Mouse (Mus musculus): ENCODE results near the gene Acot7.
A peak's percentile ranks its signal among the peaks of the same experiment; 100 is the strongest.

Acot7 gene

GRCm38 (mm10) chr4:152151451-152151965, 26.4 kb upstream of the Acot7 start:
- DNase-seq (ENCODE audit: low spot score in 2 of 2): no peak

GRCm38 (mm10) chr4:152151966-152152544, 25.9 kb upstream of the Acot7 start, which contains the start of gene Espn:
TSS of gene Espn (minus strand) at chr4:152152371.
- no peak for DNase-seq (ENCODE audit: low spot score in 2 of 2)

GRCm38 (mm10) chr4:152153771-152154177, 24.2 kb upstream of the Acot7 start:
- peak in 1 of 2 experiments; percentile 79 for DNase-seq (ENCODE audit: low spot score in 2 of 2)

DNA sequence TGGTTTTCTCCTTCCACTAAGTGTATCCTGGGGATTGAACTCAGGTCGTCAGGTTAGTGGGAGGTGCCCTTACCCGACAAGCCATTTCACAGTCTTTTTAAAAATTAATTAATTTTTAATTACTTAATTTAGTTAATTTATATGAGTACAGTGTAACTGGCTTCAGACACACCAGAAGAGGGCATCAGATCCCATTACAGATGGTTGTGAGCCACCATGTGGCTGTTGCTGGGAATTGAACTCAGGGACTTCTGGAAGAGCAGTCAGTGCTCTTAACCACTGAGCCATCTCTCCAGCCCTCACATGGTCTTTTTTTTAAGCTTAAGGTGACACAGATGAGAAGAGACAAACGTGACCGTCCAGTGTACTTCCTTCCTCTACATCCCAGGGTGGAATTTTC, 22.9 kb upstream of the Acot7 start:
- DNase-seq (ENCODE audit: low spot score in 2 of 2): no peak

- peak in 1 of 2 experiments; percentile 59 for DNase-seq (ENCODE audit: low spot score in 2 of 2)
These were observed 20.0 kb upstream of the Acot7 start for GRCm38 (mm10) chr4:152157779-152158584.

DNA sequence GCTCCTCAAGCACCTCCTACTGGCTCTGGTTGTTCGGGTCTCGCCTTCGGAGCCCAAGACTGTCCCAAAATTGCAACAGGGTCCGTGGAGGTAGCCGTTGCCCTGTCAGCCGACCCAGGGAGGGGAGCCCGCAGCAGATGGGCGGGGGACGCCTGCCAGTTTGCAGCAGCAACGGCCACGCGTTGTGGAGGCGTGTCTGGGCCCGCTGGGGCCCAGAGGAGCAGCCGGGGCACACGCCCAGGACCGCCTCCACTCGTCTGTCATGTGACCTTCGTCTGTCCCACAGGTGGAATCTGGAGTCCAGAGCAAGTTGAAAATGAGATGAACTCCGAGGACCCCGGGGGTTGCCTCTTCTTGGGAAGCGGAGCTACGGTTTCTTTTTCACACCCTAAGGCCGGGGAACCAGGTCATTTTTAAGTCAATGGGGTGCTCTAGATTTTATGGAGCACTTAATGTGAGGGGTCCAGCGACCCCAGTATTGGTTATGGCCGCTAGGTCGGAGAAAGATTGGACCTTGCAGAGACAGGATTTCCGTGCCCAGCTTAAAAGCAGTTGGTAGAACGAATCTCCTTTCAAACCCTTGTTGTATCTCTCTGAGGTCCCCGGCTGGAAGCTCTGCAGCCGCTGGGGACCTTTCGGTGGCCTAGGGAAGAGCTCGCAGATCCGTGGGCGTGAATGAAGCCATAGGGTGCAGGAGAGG, 19.2 kb upstream of the Acot7 start, which contains the start of gene Hes2:
Hes2 (plus strand) TSS at position 283 of the 700 bp plus-strand sequence.
- no peak for DNase-seq (ENCODE audit: low spot score in 2 of 2)

DNA sequence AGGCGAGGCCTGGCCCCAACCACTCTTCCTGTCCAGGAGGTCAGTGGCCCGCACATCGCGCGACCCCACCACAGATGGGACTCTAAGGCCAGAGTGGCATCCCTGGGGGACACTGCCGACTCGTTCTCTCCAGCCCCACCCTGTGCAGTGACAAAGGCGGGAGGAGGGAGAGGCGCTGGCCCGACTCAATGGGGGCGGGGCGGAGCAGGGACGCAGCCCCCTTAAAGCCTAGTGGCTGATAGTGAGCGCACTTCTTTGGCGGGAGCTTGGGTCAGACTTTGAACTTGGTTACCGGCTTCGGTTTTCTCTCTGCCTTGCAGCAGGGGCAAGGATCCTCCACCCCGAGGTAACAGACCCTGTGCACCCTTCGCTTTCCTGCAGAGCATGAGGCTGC, 18.7 kb upstream of the Acot7 start:
- no peak for DNase-seq (ENCODE audit: low spot score in 2 of 2)

DNA sequence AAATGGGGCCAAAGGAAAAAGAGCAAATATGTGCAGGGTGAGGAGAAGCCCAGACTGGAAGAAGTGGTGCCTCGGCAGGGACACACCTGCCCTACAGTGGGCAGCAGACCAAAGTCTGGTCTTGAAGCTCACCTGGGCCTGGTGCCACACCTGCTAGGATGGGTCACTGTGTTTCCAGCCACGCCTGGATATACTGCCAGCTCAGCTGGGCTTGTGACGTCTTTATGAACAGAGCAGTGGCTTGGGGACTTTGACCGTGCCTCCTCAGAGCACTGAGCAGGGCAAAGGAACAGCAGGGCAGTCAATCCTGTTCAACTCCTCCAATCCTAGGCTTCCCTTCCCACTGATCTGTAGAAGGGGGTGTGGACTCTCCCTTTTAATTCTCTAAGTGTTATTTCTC, 17.2 kb upstream of the Acot7 start:
- no peak for DNase-seq (ENCODE audit: low spot score in 2 of 2)

GRCm38 (mm10) chr4:152161601-152162000, 16.3 kb upstream of the Acot7 start:
- no peak for DNase-seq (ENCODE audit: low spot score in 2 of 2)

- no peak for DNase-seq (ENCODE audit: low spot score in 2 of 2)
These were observed 15.2 kb upstream of the Acot7 start for GRCm38 (mm10) chr4:152162748-152163147.

DNA sequence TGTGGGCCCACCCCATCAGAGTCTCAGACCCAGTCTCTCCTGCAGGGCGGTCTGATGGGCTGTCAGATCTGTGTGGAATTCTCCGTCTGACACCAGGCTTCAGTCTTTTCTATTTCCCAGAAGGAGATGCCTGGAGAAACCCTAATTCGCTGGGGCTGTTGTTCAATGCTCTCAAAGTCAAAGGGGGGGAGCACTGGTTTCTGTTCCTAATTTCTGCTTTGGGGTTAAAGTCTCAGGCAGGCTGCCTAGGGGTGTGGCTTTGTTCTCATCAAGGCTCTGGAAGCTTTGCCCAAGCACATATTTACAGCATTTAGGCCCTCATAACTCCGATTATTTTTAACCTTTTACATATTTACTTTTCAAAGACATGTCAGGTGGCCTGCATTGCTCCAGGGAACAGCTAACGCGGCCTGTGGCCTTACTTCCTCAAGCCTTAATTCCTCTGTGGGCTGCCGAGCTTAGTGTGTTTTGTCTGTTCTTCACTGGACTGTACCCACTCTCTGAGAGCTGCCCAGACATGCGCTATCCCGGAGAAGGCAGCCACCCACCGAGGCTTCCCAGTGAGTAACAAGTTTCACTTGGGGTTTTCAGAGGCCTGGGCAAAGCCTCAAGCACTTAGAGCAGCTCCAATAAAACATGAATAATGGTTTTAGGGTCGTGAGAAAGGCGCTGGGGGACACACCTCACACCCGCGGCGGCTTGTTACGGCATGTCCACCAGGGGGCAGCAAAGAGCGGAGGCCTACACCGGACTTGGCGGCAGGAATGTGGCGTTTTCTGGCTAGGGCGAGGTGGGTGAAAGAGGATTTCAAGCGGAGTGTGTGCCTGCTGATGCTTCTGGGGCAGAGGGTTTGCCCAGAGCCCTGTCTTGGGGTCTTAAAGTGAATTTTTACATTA, 12.7 kb upstream of the Acot7 start:
- DNase-seq (ENCODE audit: low spot score in 2 of 2): peak in 1 of 2 experiments; percentile 54

DNA sequence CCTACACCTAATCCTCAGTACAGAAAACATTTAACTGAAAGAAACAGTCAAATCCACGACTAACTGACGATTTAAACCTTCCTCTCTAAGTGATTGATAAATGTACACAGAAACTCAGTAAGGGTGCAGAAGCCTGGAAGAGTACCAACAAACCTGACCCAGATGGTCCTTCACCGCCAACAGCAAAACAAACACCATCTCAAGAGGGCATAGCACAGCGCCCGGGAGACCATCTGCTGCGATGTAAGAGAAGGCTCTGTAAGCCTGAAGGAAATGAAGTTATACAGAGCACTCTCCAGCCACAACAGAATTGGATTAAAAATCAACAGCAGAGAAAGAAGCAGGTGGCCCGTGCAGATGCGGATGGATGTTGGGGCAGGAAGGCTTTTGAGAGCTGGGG, 9.9 kb upstream of the Acot7 start:
- no peak for DNase-seq (ENCODE audit: low spot score in 2 of 2)

DNA sequence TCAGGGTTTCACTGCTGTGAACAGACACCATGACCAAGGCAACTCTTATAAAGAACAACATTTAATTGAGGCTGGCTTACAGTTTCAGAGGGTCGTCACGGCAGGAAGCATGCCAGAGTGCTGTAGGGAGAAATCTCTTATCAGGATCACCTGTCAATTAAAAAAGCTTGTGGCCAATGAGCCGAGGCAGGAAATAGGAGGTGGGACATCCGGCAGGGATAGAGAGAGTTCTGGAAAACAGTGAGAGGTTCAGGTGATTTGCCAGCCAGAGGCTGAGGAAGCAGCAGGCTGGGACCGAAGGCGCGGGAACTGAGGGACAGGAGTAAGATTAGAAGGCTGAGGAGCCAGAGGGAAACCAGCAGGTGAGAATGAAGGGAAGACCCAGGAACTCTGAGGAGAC, 8.8 kb upstream of the Acot7 start:
- no peak for DNase-seq (ENCODE audit: low spot score in 2 of 2)

DNA sequence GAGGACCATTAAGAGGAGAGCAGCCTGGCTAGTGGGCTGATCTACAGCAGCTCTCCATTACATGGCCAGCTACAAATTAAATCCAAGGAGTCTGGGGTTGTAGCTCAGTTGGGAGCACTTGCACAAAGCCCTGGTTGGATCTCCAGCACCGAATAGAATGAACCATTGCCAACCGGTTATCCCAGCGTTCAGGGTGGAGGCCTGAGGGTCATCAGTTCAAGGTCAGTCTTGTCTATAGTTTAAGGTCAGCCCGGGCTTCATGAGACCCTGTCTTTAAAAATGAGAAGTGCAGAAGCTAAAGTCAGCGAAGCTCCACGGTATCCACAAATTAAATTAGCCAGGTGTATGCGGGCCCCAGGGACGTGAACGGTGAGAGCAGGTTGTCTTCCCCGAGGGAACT, 7.6 kb upstream of the Acot7 start:
- DNase-seq (ENCODE audit: low spot score in 2 of 2): no peak

DNA sequence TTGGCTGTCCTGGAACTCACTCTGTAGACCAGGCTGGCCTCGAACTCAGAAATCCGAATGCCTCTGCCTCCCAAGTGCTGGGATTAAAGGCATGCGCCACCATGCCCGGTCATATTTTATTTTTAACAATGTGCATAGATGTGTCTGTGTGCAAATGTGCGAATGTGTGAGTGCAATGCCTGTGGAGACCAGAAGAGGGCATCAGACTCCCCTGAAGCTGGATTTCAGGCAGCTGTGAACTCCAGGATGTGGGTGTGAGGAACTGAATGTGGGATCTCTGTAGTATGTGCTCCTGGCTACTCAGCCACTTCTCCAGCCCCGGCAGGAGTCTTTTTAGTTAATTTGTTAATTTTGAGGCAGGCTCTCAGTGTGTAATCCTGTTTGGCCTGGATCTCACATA, 6.4 kb upstream of the Acot7 start:
- DNase-seq (ENCODE audit: low spot score in 2 of 2): no peak

GRCm38 (mm10) chr4:152173041-152173440, 4.9 kb upstream of the Acot7 start:
- DNase-seq (ENCODE audit: low spot score in 2 of 2): peak in 1 of 2 experiments; percentile 90

DNA sequence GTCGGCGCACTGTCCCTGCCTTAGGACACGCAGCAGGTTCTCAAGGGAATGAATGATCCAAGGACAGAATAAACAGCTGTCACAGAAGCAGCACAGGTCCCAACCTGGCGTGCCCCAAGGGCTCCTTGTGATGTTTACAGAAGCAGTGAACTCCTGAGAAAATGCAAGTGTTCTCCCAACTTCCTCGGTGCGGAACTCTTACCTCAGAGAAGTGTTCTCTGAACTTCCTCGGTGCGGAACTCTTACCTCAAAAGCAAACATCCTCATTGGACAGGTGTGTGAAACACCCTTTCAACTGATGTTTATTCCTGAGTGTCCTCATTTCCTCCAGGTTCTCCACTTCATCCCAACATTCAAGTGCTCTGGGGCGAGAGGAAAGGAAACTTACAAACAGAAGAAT, 4.0 kb upstream of the Acot7 start:
- DNase-seq (ENCODE audit: low spot score in 2 of 2): no peak

DNA sequence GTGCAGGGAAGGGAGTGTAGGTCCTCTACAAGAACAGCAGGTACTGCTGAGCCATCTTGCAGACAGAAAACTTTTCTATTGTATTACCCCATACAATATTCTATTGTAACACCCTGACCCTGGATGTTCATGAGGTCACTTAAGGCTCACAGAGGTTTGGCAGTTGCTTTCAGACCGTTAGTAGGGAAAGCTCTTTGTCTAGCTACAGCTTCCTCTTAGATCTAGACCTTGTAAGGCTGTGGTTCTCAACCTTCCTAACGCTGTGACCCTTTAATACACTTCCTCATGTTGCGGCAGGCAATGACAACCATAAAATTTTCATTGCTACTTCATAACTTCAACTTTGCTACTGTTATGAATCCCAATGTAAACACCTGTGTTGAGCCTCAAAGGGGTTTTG, 1.3 kb upstream of the Acot7 start:
- DNase-seq (ENCODE audit: low spot score in 2 of 2): no peak

GRCm38 (mm10) chr4:152177174-152177536, 779 bp upstream of the Acot7 start:
- DNase-seq (ENCODE audit: low spot score in 2 of 2): no peak

DNA sequence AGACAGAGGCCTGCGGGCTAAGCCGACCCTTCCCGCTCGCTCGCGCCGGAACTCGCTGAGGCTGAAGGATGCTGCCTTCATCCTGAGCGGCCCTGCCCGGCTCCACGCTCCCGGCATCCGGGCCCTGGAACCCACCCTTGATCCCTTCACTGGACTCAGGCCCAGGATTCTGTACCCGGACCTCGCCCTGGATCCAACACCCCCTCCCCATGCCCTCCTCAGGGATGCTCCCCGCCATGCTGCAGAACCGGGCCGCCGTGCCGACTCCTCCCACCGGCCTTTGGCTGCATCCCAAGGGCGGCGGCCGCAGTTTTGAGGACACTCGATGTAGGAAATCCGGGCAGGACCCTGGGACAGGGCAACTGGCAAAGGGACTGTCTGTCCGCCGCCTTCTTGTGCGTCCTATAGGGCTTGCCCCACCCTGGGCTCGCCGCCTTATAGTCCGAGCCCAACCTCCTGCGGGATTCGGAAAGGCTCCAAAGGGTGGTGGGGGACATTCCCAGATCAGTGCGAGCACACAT, 470 bp downstream of the Acot7 start:
- DNase-seq (ENCODE audit: low spot score in 2 of 2): peak in 1 of 2 experiments; percentile 47

Measured in left cerebral cortex, adult 9 months (tissue).